Mouse (Mus musculus) limb, embryonic 15.5 days (tissue): ENCODE data around the gene Eif3g. TPM values are rescaled to one million over a fixed set of nuclear protein-coding genes. Genes with fewer than 3 reads are reported as not detected.

Source experiments
- ATAC-seq: fragments of 200-750 bp; cut with Nextera tagmentation; 2 replicates; pipeline ENCODE4 v1.8.0; 2017; ENCODE audit warnings: low read depth, moderate TSS enrichment; ENCODE audit not compliant: insufficient number of reproducible peaks, low FRiP score, low TSS enrichment
- H3K27ac ChIP-seq: fragments of 300-500 bp; sonication (generic); 2 replicates; pipeline ENCODE4 v1.5.1; 2015; ENCODE audit warnings: moderate library complexity, mild to moderate bottlenecking, inconsistent platforms
- H3K27me3 ChIP-seq: fragments of 300-500 bp; sonication (generic); 2 replicates; pipeline ENCODE4 v1.6.1; 2015; ENCODE audit warnings: inconsistent platforms
- H3K36me3 ChIP-seq: fragments of 300-500 bp; sonication (generic); 2 replicates; pipeline ENCODE4 v1.6.1; 2015; ENCODE audit warnings: inconsistent platforms
- H3K4me1 ChIP-seq: fragments of 300-500 bp; sonication (generic); 2 replicates; pipeline ENCODE4 v1.6.1; 2015; ENCODE audit warnings: inconsistent platforms
- H3K4me2 ChIP-seq: fragments of 300-500 bp; sonication (generic); 2 replicates; pipeline ENCODE4 v1.6.1; 2015; ENCODE audit warnings: mild to moderate bottlenecking, inconsistent platforms
- H3K4me3 ChIP-seq: fragments of 300-500 bp; sonication (generic); 2 replicates; pipeline ENCODE4 v1.5.1; 2015; ENCODE audit warnings: mild to moderate bottlenecking, inconsistent platforms
- H3K9ac ChIP-seq: fragments of 300-500 bp; sonication (generic); 2 replicates; pipeline ENCODE4 v1.6.1; 2015; ENCODE audit warnings: inconsistent platforms
- H3K9me3 ChIP-seq: fragments of 300-500 bp; sonication (generic); 2 replicates; pipeline ENCODE4 v1.6.1; 2016; ENCODE audit warnings: inconsistent platforms
- WGBS: fragments of 180-500 bp; shearing (Covaris S2); methylation state at CpG from one replicate; pipeline ENCODE4 v1.1.7; 2015; 5-methylcytosine and 5-hydroxymethylcytosine counted together
- microRNA-seq: library from miRNA; unstranded; fragments of <30 nt; microRNA quantifications from one replicate; pipeline ENCODE4, GENCODE M21; 2016
- polyA plus RNA-seq: library from polyadenylated mRNA; unstranded; fragments of >200 nt; fragmentation: Nextera tagmentation; extraction: Ambion mirVana; gene quantifications from 2 replicates; pipeline ENCODE4 v1.2.1, GENCODE M21; 2015

Gene Eif3g
- polyA plus RNA-seq, 1 experiment from 2014 or later: 303 TPM

GRCm38 (mm10) chr9:20869246-20869645 is 29.2 kb downstream of the Eif3g start:
- 3% methylated on average over 19 of the region's 19 CpGs for WGBS
- Histone ChIP-seq H3K9ac (no peak overlapping the region), H3K4me1 (peaks cover 10% of the 10 kb centered on the region), H3K27ac (no peak overlapping the region), H3K27me3 (peaks cover 55% of the 10 kb centered on the region), H3K4me2 (peak overlapping the region; percentile 73), H3K4me3 (peak overlapping the region; percentile 53), H3K9me3 (no peaks in the 10 kb centered on the region), H3K36me3 (no peaks in the 10 kb centered on the region)
- ATAC-seq: no peak

DNA sequence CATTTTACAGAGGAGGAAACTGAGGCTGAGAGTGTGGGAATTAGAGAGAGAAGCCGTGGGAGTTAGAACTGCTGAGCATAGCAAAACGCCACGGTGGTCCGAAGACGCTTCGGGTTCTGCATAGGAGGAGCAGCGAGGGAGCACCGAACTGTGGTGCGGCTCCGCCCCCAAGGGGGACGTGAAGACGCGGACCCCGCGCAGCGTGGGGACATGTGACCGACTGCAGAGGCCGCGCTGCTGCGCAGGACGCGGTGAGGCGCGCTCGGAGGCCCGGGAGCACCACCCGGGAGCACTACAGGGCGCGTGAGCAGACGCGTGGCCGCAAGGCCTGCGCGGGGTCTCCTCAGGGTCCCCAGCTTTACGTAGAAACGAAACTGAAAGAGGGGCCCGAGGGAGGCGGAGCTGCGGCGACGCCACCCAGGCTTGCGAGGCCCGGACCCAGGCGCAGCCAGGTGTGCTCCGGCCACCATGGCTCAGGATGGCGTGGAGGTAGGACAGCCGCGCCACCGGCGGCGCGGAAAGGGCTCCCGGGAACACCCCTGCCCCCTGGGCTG is 29.9 kb downstream of the Eif3g start, which contains the start of gene A230050P20Rik:
Gene A230050P20Rik, plus strand, starts transcription at position 195 of the 554 bp plus-strand sequence.
- no peak for ATAC-seq
- H3K4me2 ChIP-seq: peak within 1 kb of the TSS; percentile 73
- H3K4me3 ChIP-seq: peak within 1 kb of the TSS; percentile 53
- peak within 1 kb of the TSS; percentile 31; the same call in 1 of the 2 replicates for H3K9ac ChIP-seq
- 7% methylated on average over 53 of the region's 53 CpGs for WGBS
- no peaks in the 10 kb centered on the region for H3K9me3 ChIP-seq
- H3K4me1 ChIP-seq: peaks cover 10% of the 10 kb centered on the region
- H3K27ac ChIP-seq: no peak within 1 kb of the TSS
- H3K36me3 ChIP-seq: no peaks in the 10 kb centered on the region
- peaks cover 55% of the 10 kb centered on the region for H3K27me3 ChIP-seq

DNA sequence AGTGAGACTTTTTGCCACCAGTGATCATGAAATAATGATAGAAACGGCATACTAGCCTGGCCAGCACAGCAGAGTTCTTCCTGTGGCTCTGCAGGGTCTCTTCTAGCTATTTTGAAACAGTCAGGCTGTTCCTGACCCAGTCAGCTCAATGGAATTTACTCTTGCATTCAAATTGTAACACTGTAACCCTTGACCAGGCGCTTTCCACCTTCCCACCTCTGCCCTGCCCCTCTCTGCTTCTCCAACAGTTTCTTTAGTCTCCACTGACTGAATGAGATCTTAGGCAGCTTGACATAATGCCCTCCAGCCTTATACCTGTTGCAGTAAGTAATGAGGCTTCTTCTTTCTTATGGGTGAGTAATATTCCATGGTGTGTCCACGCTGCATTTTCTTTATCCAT is 31.5 kb downstream of the Eif3g start:
- Histone ChIP-seq H3K9ac (no peak overlapping the region), H3K27me3 (peaks cover 54% of the 10 kb centered on the region)

DNA sequence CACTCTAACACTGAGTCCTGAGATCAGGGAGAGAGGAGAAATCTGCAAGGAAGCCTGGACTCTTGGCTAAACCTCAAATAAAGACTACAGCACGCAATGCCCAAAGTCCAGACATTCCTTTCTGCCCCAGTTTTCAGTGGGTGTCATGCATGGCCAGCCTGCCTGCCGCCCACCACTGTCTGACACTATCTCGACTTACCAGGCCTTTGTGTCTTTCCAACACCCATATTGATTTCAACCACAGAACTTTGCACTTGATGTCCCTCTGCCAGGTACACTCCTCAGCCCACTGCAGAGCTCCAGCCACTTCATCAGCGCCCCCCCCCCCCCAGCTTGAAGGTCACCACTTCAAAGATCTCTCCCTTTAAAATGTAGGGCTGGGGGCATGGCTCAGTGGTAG is 36.2 kb downstream of the Eif3g start:
- WGBS: 57% methylated on average over 4 of the region's 4 CpGs
- Histone ChIP-seq H3K9ac (no peak overlapping the region), H3K36me3 (no peaks in the 10 kb centered on the region), H3K4me3 (no peak overlapping the region), H3K27me3 (peaks cover 13% of the 10 kb centered on the region), H3K4me2 (no peak overlapping the region), H3K4me1 (no peaks in the 10 kb centered on the region), H3K9me3 (no peaks in the 10 kb centered on the region), H3K27ac (no peak overlapping the region)
- no peak for ATAC-seq

More for the DNA sequence above, 31.5 kb downstream of the Eif3g start:
- no peaks in the 10 kb centered on the region for H3K9me3 ChIP-seq
- no peaks in the 10 kb centered on the region for H3K36me3 ChIP-seq
- 65% methylated on average over 3 of the region's 3 CpGs for WGBS
- H3K4me1 ChIP-seq: peaks cover 10% of the 10 kb centered on the region
- H3K4me2 ChIP-seq: no peak overlapping the region
- H3K27ac ChIP-seq: no peak overlapping the region
- ATAC-seq: no peak
- no peak overlapping the region for H3K4me3 ChIP-seq

DNA sequence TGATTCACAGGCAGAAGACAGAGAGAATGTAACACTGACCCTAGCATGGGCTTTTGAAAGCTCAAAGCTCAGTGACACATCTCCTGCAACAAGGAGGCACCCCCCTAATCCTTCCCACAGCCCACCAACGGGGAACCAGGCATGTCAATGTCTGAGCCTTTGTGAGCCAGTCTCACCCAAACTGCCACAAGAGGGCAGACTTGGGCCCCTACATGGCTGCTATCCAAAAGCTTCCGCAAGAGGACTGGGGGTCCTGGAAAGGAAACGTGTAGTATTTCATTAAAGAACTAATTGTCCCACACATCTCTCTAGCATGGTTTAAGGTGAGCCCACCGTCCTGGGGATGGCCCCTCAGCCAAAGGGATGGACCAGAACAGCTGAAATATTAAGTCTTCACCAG is 36.6 kb downstream of the Eif3g start:
- Histone ChIP-seq H3K27ac (no peak overlapping the region), H3K9me3 (no peaks in the 10 kb centered on the region), H3K4me3 (no peak overlapping the region), H3K9ac (no peak overlapping the region), H3K27me3 (peaks cover 9% of the 10 kb centered on the region), H3K4me1 (no peaks in the 10 kb centered on the region), H3K36me3 (no peaks in the 10 kb centered on the region), H3K4me2 (no peak overlapping the region)
- no peak for ATAC-seq
- WGBS: 5% methylated on average over 4 of the region's 4 CpGs

DNA sequence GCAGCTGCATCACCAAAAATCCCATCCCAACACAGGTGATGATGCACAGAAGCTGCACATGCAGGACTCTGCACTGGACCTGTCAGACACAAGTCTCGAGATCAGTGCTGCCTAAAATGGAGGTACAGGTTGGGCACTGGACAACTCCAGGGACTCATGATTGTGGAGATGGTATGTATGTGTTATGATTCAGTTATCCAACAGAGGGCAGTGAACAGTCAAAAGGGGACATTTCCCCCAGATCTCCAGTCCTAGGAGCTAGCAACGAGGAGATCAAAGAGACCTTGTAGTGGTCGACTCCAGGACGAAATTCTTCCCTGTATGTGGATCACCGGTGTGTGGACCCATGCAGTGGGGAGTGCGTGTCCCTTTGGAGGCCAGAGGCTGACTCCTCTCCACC is 38.5 kb downstream of the Eif3g start:
- H3K27ac ChIP-seq: no peak overlapping the region
- no peaks in the 10 kb centered on the region for H3K27me3 ChIP-seq
- no peak overlapping the region for H3K4me2 ChIP-seq
- WGBS: 45% methylated on average over 6 of the region's 6 CpGs
- no peak overlapping the region for H3K4me3 ChIP-seq
- no peaks in the 10 kb centered on the region for H3K4me1 ChIP-seq
- H3K9me3 ChIP-seq: no peaks in the 10 kb centered on the region
- H3K36me3 ChIP-seq: no peaks in the 10 kb centered on the region
- ATAC-seq: no peak
- H3K9ac ChIP-seq: no peak overlapping the region

DNA sequence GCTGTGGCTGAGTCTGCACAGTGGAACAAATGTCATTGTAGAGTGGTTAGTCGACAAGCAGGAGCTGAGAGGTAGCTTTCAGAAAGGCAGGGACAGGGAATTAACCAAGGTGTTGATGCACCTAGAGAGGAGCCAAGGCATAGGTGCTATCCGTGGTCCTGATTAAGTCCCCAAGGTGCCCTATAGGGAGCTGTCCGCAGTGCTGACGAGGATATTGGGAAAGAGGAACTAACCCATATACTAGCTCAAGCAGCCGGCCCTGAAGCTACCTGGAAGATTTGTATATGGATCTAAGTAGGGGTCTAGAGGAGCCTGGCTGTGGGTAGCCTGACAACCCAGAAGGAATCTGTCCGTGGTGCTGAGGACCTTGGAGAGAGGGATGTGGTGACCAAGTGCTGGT is 41.3 kb downstream of the Eif3g start:
- 7% methylated on average over 6 of the region's 6 CpGs for WGBS
- H3K4me2 ChIP-seq: no peak overlapping the region
- H3K4me1 ChIP-seq: no peaks in the 10 kb centered on the region
- no peak overlapping the region for H3K27ac ChIP-seq
- H3K4me3 ChIP-seq: no peak overlapping the region
- no peak overlapping the region for H3K9ac ChIP-seq
- no peaks in the 10 kb centered on the region for H3K27me3 ChIP-seq
- no peak for ATAC-seq
- H3K9me3 ChIP-seq: no peaks in the 10 kb centered on the region
- H3K36me3 ChIP-seq: no peaks in the 10 kb centered on the region

DNA sequence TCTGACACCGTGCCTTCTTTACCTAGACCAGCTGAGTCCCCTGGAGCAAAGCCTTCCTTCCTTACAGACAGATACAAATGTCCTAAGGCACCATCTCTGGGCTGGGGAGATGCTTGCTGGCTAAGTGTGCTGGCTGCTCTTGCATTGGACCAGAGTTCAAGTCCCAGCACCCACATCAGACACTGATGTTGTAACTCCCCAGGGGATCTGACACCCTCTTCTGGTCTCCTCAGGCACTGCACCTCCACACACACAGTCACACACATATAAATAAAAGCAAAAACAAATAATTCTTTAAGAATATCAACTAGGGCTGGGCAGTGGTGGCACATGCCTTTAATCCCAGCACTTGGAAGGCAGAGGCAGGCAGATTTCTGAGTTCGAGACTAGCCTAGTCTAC is 48.2 kb downstream of the Eif3g start:
- no peak for ATAC-seq
- H3K4me3 ChIP-seq: no peak overlapping the region
- H3K4me2 ChIP-seq: no peak overlapping the region
- H3K4me1 ChIP-seq: no peaks in the 10 kb centered on the region
- H3K9me3 ChIP-seq: no peaks in the 10 kb centered on the region
- H3K36me3 ChIP-seq: no peaks in the 10 kb centered on the region
- no peak overlapping the region for H3K27ac ChIP-seq
- H3K9ac ChIP-seq: no peak overlapping the region
- WGBS: 89% methylated on average over 2 of the region's 2 CpGs
- H3K27me3 ChIP-seq: peaks cover 6% of the 10 kb centered on the region; the same call in 1 of the 2 replicates

Small RNAs within 50 kb of the gene (microRNA-seq; reads per million reads assigned to microRNA genes)
- gene Mir7081: 0.61 reads per million

Other genes starting within 250 kb of the Eif3g start
- gene Pin1, start 246.5 kb downstream of the Eif3g start, polyA plus RNA-seq: 43.7 and 46.7 TPM in 2 replicates
- 9.3 and 9.7 TPM in 2 replicates for gene Olfm2, start 152.3 kb downstream of the Eif3g start, polyA plus RNA-seq
- 8.0 and 15.3 TPM in 2 replicates for gene Col5a3, start 83.6 kb downstream of the Eif3g start, polyA plus RNA-seq
- not detected in 2 replicates for gene Rdh8, start 80.1 kb downstream of the Eif3g start, polyA plus RNA-seq
- gene A230050P20Rik, start 30.0 kb downstream of the Eif3g start, polyA plus RNA-seq: 9.5 and 11.8 TPM in 2 replicates
- 4.6 and 5.0 TPM in 2 replicates for gene Angptl6, start 18.9 kb downstream of the Eif3g start, polyA plus RNA-seq
- 86.9 and 88.6 TPM in 2 replicates for gene Ppan, start 10.4 kb downstream of the Eif3g start, polyA plus RNA-seq
- 79.7 and 82.3 TPM in 2 replicates for gene Dnmt1, start 61.3 kb upstream of the Eif3g start, polyA plus RNA-seq
- 62.0 and 65.1 TPM in 2 replicates for gene S1pr2, start 78.2 kb upstream of the Eif3g start, polyA plus RNA-seq
- 112 and 116 TPM in 2 replicates for gene Mrpl4, start 104.1 kb upstream of the Eif3g start, polyA plus RNA-seq
- gene Icam1, start 117.4 kb upstream of the Eif3g start, polyA plus RNA-seq: 23.4 and 24.4 TPM in 2 replicates
- 0.96 and 3.0 TPM in 2 replicates for gene Icam4, start 130.8 kb upstream of the Eif3g start, polyA plus RNA-seq
- 0.05 and 0.21 TPM in 2 replicates for gene Icam5, start 133.4 kb upstream of the Eif3g start, polyA plus RNA-seq
- gene Zglp1, start 168.5 kb upstream of the Eif3g start, polyA plus RNA-seq: 0.56 TPM in 1 of 2 replicates, not detected in the other
- 0.60 and 0.93 TPM in 2 replicates for gene Gm49373, start 174.5 kb upstream of the Eif3g start, polyA plus RNA-seq
- gene Fdx1l, start 175.0 kb upstream of the Eif3g start, polyA plus RNA-seq: 53.3 and 57.9 TPM in 2 replicates
- gene Gm38431, start 193.4 kb upstream of the Eif3g start, polyA plus RNA-seq: 1.2 and 1.6 TPM in 2 replicates
- 49.6 and 55.0 TPM in 2 replicates for gene Raver1, start 193.4 kb upstream of the Eif3g start, polyA plus RNA-seq
- gene Tyk2, start 232.6 kb upstream of the Eif3g start, polyA plus RNA-seq: 13.1 and 13.2 TPM in 2 replicates